Mouse (Mus musculus): Measurements from ENCODE around the gene Sbds.

GRCm38 (mm10) chr5:130283079-130283732 lies 27.9 kb upstream of the Sbds start:
- TF ChIP-seq POLR2A (IDR thresholded peaks at IDR 0.05; ENCODE audit: borderline replicate concordance, extremely low read depth, low read depth, low read length): no peak
- TF ChIP-seq CTCF (IDR thresholded peaks at IDR 0.05; ENCODE audit: insufficient read depth, low read length): no peak

All from lung, adult 2 months (tissue).